Mouse (Mus musculus) CH12.LX (cell line): ENCODE results near the gene Bicdl2. TPM values are rescaled to one million over a fixed set of nuclear protein-coding genes. Genes with fewer than 3 reads are reported as not detected.

Experiments used
- DNase-seq: peaks from one replicate; pipeline ENCODE4 v3.0.0-alpha.2; 2013; ENCODE audit errors: extremely low read depth
- H3K27ac ChIP-seq: 2 replicates; pipeline ENCODE4 v1.5.1; 2012; ENCODE audit warnings: low read depth, mild to moderate bottlenecking, control low read depth, moderate library complexity; ENCODE audit not compliant: insufficient read depth
- H3K27me3 ChIP-seq: replicated peaks from 2 replicates; pipeline ENCODE3; 2012; ENCODE audit warnings: inconsistent platforms
- H3K36me3 ChIP-seq, 2 experiments: replicated peaks in 1 of 2; 2 replicates each; pipeline versions ENCODE3 to v1.6.1; 2012; ENCODE audit warnings: inconsistent platforms in 1 of 2, low read length in 1 of 2, mild to moderate bottlenecking in 1 of 2, mixed read lengths in 1 of 2, moderate library complexity in 1 of 2; ENCODE audit not compliant: control insufficient read depth in 1 of 2, insufficient read depth in 1 of 2
- H3K4me1 ChIP-seq, 2 experiments: 2 replicates each; pipeline ENCODE4 v1.6.1; 2012; ENCODE audit warnings: inconsistent platforms in 1 of 2, moderate library complexity in 1 of 2; ENCODE audit not compliant: insufficient read depth in 2 of 2, control insufficient read depth in 1 of 2
- H3K4me2 ChIP-seq: 2 replicates; pipeline ENCODE4 v1.6.1; 2012; ENCODE audit warnings: low read depth, mild to moderate bottlenecking, control low read depth; ENCODE audit not compliant: poor library complexity, insufficient read depth, severe bottlenecking
- H3K4me3 ChIP-seq, 3 experiments: fragments of 150-350 bp in 1 of 3; sonication (generic) in 1 of 3; replicated peaks in 1 of 3; 2 replicates each; pipeline versions ENCODE3 to v1.5.1; 2011 to 2012; ENCODE audit warnings: low read depth in 2 of 3, low read length in 2 of 3, mild to moderate bottlenecking in 2 of 3, moderate library complexity in 2 of 3, control low read depth in 1 of 3, improper control_type of control experiment in 1 of 3, inconsistent platforms in 1 of 3, mixed read lengths in 1 of 3; ENCODE audit not compliant: poor library complexity in 1 of 3
- H3K79me2 ChIP-seq: replicated peaks from 2 replicates; pipeline ENCODE4 v1.6.1; 2012; ENCODE audit warnings: mild to moderate bottlenecking, moderate library complexity; ENCODE audit not compliant: control insufficient read depth, poor library complexity, insufficient read depth, severe bottlenecking; ENCODE audit errors: extremely low read depth
- H3K9ac ChIP-seq: 2 replicates; pipeline ENCODE4 v1.6.1; 2012; ENCODE audit warnings: low read depth, mild to moderate bottlenecking, control low read depth, moderate library complexity; ENCODE audit not compliant: insufficient read depth
- H3K9me3 ChIP-seq: replicated peaks from 2 replicates; pipeline ENCODE3; 2012; ENCODE audit warnings: low read length, inconsistent platforms, mixed read lengths
- BHLHE40 ChIP-seq: IDR thresholded peaks from 2 replicates; pipeline ENCODE4 v1.6.1; 2011; ENCODE audit warnings: mild to moderate bottlenecking, low read depth, low read length, improper control_type of control experiment
- CHD1 ChIP-seq: IDR thresholded peaks from 2 replicates; pipeline ENCODE4 v1.6.1; 2012; ENCODE audit warnings: low read depth, low read length, improper control_type of control experiment, inconsistent platforms
- CTCF ChIP-seq, 2 experiments: IDR thresholded peaks in 1 of 2; conservative IDR thresholded peaks in 1 of 2; 2 replicates each; pipeline ENCODE4 v1.5.1; 2011 to 2012; ENCODE audit warnings: low read depth in 2 of 2, low read length in 2 of 2, improper control_type of control experiment in 1 of 2, inconsistent platforms in 1 of 2, mild to moderate bottlenecking in 1 of 2, moderate library complexity in 1 of 2
- E2F4 ChIP-seq: IDR thresholded peaks from 2 replicates; pipeline ENCODE4 v1.6.1; 2011; ENCODE audit warnings: low read depth, low read length, improper control_type of control experiment; ENCODE audit not compliant: insufficient replicate concordance
- EP300 ChIP-seq: IDR thresholded peaks from 2 replicates; pipeline ENCODE4 v1.6.1; 2011; ENCODE audit warnings: low read length, improper control_type of control experiment
- ETS1 ChIP-seq: conservative IDR thresholded peaks from 2 replicates; pipeline ENCODE4 v1.6.1; 2012; ENCODE audit warnings: low read depth, mild to moderate bottlenecking, inconsistent platforms, low read length, improper control_type of control experiment, moderate library complexity
- GABPA ChIP-seq: IDR thresholded peaks from 2 replicates; pipeline ENCODE4 v1.6.1; 2012; ENCODE audit warnings: low read depth, low read length, improper control_type of control experiment, inconsistent platforms; ENCODE audit not compliant: insufficient replicate concordance
- JUN ChIP-seq: IDR thresholded peaks from 2 replicates; pipeline ENCODE4 v1.6.1; 2011; ENCODE audit warnings: low read depth, mild to moderate bottlenecking, low read length, improper control_type of control experiment, moderate library complexity; ENCODE audit not compliant: insufficient read depth
- JUND ChIP-seq: conservative IDR thresholded peaks from 2 replicates; pipeline ENCODE4 v1.6.1; 2011; ENCODE audit warnings: low read depth, low read length, improper control_type of control experiment
- KAT2A ChIP-seq: IDR thresholded peaks from 2 replicates; pipeline ENCODE4 v1.6.1; 2012; ENCODE audit warnings: low read length, improper control_type of control experiment, inconsistent platforms; ENCODE audit not compliant: insufficient replicate concordance
- MAFK ChIP-seq: IDR thresholded peaks from 2 replicates; pipeline ENCODE4 v1.6.1; 2011; ENCODE audit warnings: low read length, improper control_type of control experiment; ENCODE audit not compliant: insufficient replicate concordance
- MYC ChIP-seq: IDR thresholded peaks from 2 replicates; pipeline ENCODE4 v1.6.1; 2011; ENCODE audit warnings: low read depth, mild to moderate bottlenecking, improper control_type of control experiment, low read length
- PAX5 ChIP-seq: IDR thresholded peaks from 2 replicates; pipeline ENCODE4 v1.6.1; 2012; ENCODE audit warnings: low read length, inconsistent platforms, mixed read lengths
- POLR2A ChIP-seq: IDR thresholded peaks from 2 replicates; pipeline ENCODE4 v1.6.1; 2011; ENCODE audit warnings: low read depth, mild to moderate bottlenecking, improper control_type of control experiment, low read length
- POLR2AphosphoS2 ChIP-seq: IDR thresholded peaks from 2 replicates; pipeline ENCODE4 v1.6.1; 2011; ENCODE audit warnings: low read depth, low read length, improper control_type of control experiment
- RAD21 ChIP-seq: IDR thresholded peaks from 2 replicates; pipeline ENCODE4 v1.6.1; 2011; ENCODE audit warnings: low read depth, mild to moderate bottlenecking, low read length, improper control_type of control experiment, moderate library complexity
- RCOR1 ChIP-seq: conservative IDR thresholded peaks from 2 replicates; pipeline ENCODE4 v1.6.1; 2012; ENCODE audit warnings: low read depth, mild to moderate bottlenecking, inconsistent platforms, low read length, improper control_type of control experiment
- SIN3A ChIP-seq: IDR thresholded peaks from 2 replicates; pipeline ENCODE4 v1.6.1; 2012; ENCODE audit warnings: low read length, improper control_type of control experiment, inconsistent platforms
- SMC3 ChIP-seq: IDR thresholded peaks from 2 replicates; pipeline ENCODE4 v1.6.1; 2011; ENCODE audit warnings: low read depth, low read length, improper control_type of control experiment
- TBP ChIP-seq: conservative IDR thresholded peaks from 2 replicates; pipeline ENCODE4 v1.6.1; 2011; ENCODE audit warnings: low read depth, low read length, improper control_type of control experiment
- UBTF ChIP-seq: IDR thresholded peaks from 2 replicates; pipeline ENCODE4 v1.6.1; 2012; ENCODE audit warnings: low read depth, mild to moderate bottlenecking, inconsistent platforms, low read length, improper control_type of control experiment, moderate library complexity
- ZC3H11A ChIP-seq: IDR thresholded peaks from 2 replicates; pipeline ENCODE4 v1.6.1; 2012; ENCODE audit warnings: low read depth, mild to moderate bottlenecking, inconsistent platforms, low read length, improper control_type of control experiment
- ZMIZ1 ChIP-seq: IDR thresholded peaks from 2 replicates; pipeline ENCODE4 v1.6.1; 2012; ENCODE audit warnings: low read depth, mild to moderate bottlenecking, inconsistent platforms, low read length, improper control_type of control experiment
- dilution Hi-C: fragments of 300-500 bp; cut with MboI; formaldehyde crosslinking; loops from 2 replicates; pipeline ENCODE4 v1.14.3; 2020; ENCODE audit warnings: low sequenced_read_pairs; ENCODE audit not compliant: extremely low pct_unique_long_range_greater_than_20kb, extremely low pct_ligation_motif_present
- in situ Hi-C: fragments of 300-500 bp; cut with MboI; formaldehyde crosslinking; loops from 3 replicates; pipeline ENCODE4 v1.14.3; 2019; ENCODE audit warnings: low sequenced_read_pairs, low pct_ligation_motif_present, low pct_unique_long_range_greater_than_20kb, mixed read lengths
- polyA plus RNA-seq: library from polyadenylated mRNA; unstranded; fragments of >175 nt; gene quantifications from 2 replicates; pipeline ENCODE4 v1.2.1, GENCODE M21; 2012; ENCODE audit warnings: low read depth; ENCODE audit not compliant: insufficient read length
- total RNA-seq, 2 experiments: library from RNA; depleted of rRNA; stranded (reverse); fragments of 300-350 nt in 1 of 2; fragments of >200 nt in 1 of 2; gene quantifications; 2 replicates each; pipeline ENCODE4 v1.2.3; 2012 to 2014

The Bicdl2 gene
- total and polyA plus RNA-seq, 3 experiments: not detected

GRCm38 (mm10) chr17:23682530-23682929 is 22.2 kb downstream of the Bicdl2 start:
- no peak overlapping the region for H3K4me2 ChIP-seq
- dilution Hi-C loops (no loop called here), in situ Hi-C loops (no loop called here)
- peaks cover 12 to 17% of the 10 kb centered on the region in 2 experiments; a peak in 3 of 4 replicates for H3K4me1 ChIP-seq
- H3K36me3 ChIP-seq: no peaks in the 10 kb centered on the region
- DNase-seq: no peak
- no peak overlapping the region for H3K27ac ChIP-seq
- H3K9ac ChIP-seq: no peak overlapping the region
- no peak overlapping the region for H3K4me3 ChIP-seq
- H3K9me3 ChIP-seq: no peaks in the 10 kb centered on the region
- TF ChIP-seq MAFK (no peak), E2F4 (no peak), POLR2AphosphoS2 (no peak), POLR2A (no peak), EP300 (no peak), ZC3H11A (no peak), GABPA (no peak), CTCF (conservative IDR thresholded peaks at IDR 0.05 in 1 of 2, IDR thresholded peaks at IDR 0.05 in 1 of 2; ENCODE audit: low read depth in 2 of 2, low read length in 2 of 2) (no peak), PAX5 (no peak), SMC3 (no peak), BHLHE40 (no peak)
- H3K79me2 ChIP-seq: no peaks in the 10 kb centered on the region
- peaks cover 80% of the 10 kb centered on the region for H3K27me3 ChIP-seq

- Histone ChIP-seq H3K9me3 (no peaks in the 10 kb centered on the region), H3K4me2 (no peak overlapping the region), H3K36me3 (no peaks in the 10 kb centered on the region), H3K9ac (no peak overlapping the region), H3K27ac (no peak overlapping the region), H3K27me3 (peaks cover 74% of the 10 kb centered on the region), H3K79me2 (no peaks in the 10 kb centered on the region)
- DNase-seq: no peak
- in situ Hi-C loops (no loop called here), dilution Hi-C loops (no loop called here)
- TF ChIP-seq PAX5 (no peak), ZMIZ1 (no peak), JUND (no peak), RCOR1 (no peak), GABPA (no peak), TBP (no peak), ETS1 (no peak), MYC (no peak), POLR2A (no peak), UBTF (no peak), RAD21 (no peak), JUN (no peak), CHD1 (no peak), KAT2A (no peak), SIN3A (no peak), BHLHE40 (no peak)
- TF ChIP-seq, all 38 proteins: peak for 0
- Histone ChIP-seq H3K4me3 (no peak overlapping the region), H3K4me1 (peaks cover 12% of the 10 kb centered on the region in 2 experiments; a peak in 3 of 4 replicates)
Measured at GRCm38 (mm10) chr17:23683226-23683625, 22.9 kb downstream of the Bicdl2 start.
